Mouse (Mus musculus): ENCODE data around the gene Plcb4. TPM values are rescaled to one million over a fixed set of nuclear protein-coding genes. Genes with fewer than 3 reads are reported as not detected.
"Not testable (repeated sequence)": the region's sequence is repeated elsewhere in the genome, so short reads cannot be mapped to it uniquely, and the experiment has no call there.

The Plcb4 gene
- total and polyA plus RNA-seq, 2 experiments from 2014 or later = 31.4 to 66.6 TPM

DNA sequence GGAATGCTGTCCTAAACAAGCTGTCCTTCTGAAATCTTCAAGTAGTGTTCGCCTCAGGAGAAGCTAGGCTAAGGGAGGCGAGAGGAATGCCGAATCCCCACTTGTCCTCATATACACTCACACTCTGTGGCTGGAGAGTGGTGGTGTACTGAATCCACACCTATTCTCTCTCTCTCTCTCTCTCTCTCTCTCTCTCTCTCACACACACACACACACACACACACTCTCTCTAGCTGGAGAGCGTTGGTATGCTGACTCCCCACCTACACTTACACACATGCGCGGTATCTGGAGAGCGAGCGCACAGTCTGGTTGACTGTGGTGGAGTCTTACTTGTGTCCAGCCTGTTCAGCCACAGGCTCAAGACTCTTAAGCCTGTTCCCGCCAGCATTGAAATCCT, 68.3 kb downstream of the Plcb4 start:
- 87% methylated on average over 9 of the region's 9 CpGs for WGBS
- Histone ChIP-seq H3K4me2 (ENCODE audit: low read depth, low read length, poor library complexity, severe bottlenecking) (no peak overlapping the region), H3K27ac (ENCODE audit: low read depth, low read length) (no peak overlapping the region), H3K4me1 (ENCODE audit: insufficient read depth, low read length) (peaks cover 2% of the 10 kb centered on the region; the same call in 1 of the 2 replicates), H3K27me3 (ENCODE audit: insufficient read depth, low read length) (no peaks in the 10 kb centered on the region), H3K9ac (replicated peaks; ENCODE audit: low read length, poor library complexity, severe bottlenecking) (no peak overlapping the region), H3K4me3 (ENCODE audit: low read depth, low read length) (no peak overlapping the region), H3K9me3 (ENCODE audit: low read length) (no peaks in the 10 kb centered on the region), H3K36me3 (ENCODE audit: insufficient read depth, low read length) (no peaks in the 10 kb centered on the region)
- TF ChIP-seq CTCF (IDR thresholded peaks at IDR 0.05) = no peak
- DNase-seq (ENCODE audit: low spot score) = no peak
- ATAC-seq (ENCODE audit: low FRiP score) = no peak

DNA sequence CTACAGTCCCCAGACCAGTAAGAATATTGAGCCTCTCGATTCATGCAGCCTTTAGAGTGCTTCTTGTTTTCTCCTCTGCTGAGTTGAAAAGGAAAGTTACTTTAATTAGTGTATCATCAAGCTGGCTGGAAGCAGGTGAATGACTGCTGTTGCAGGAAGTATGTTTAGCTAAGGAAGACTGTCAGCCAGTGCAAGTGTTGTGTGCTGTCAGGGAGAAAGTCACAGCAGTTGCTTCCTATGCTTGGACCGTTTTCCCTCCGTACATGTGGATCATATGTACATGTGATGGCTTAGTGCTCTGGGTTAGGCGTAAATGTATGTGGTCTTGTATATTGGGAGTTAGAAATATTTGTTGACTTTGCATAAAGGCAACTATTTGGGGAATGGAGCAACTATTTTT, 69.1 kb downstream of the Plcb4 start:
- H3K27me3 ChIP-seq (ENCODE audit: insufficient read depth, low read length) = no peaks in the 10 kb centered on the region
- H3K4me3 ChIP-seq (ENCODE audit: low read depth, low read length) = no peak overlapping the region
- DNase-seq (ENCODE audit: low spot score) (no peak), ATAC-seq (ENCODE audit: low FRiP score) (no peak)
- H3K27ac ChIP-seq (ENCODE audit: low read depth, low read length) = 0 out of 2 replicates have a peak overlapping the region, but pooled peaks have one; percentile 3
- H3K4me1 ChIP-seq (ENCODE audit: insufficient read depth, low read length) = no peaks in the 10 kb centered on the region; the same call in 1 of the 2 replicates
- no peaks in the 10 kb centered on the region for H3K36me3 ChIP-seq (ENCODE audit: insufficient read depth, low read length)
- H3K9ac ChIP-seq (replicated peaks; ENCODE audit: low read length, poor library complexity, severe bottlenecking) = no peak overlapping the region
- WGBS = 78% methylated on average over 4 of the region's 4 CpGs
- TF ChIP-seq CTCF (IDR thresholded peaks at IDR 0.05) = no peak
- H3K9me3 ChIP-seq (ENCODE audit: low read length) = no peaks in the 10 kb centered on the region
- no peak overlapping the region for H3K4me2 ChIP-seq (ENCODE audit: low read depth, low read length, poor library complexity, severe bottlenecking)

DNA sequence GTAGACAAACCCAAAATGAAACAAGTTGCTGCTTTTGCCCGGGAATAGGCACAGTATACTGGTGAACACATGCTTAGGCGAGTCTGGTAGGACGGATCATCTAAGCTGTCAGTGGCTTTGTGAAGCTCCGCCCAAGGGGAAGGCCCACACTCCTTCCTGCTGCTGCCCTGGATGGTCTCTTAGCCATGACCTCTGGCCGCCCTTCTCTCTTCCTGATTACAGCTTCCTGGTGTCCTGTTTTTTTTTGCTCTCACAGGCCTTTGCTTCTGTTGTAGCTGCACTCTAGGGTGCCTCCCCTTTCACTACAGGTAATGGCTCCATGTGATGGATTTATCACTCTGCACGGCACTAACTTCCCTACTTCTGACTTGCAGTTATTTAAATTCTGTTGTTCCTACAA, 72.8 kb downstream of the Plcb4 start:
- no peaks in the 10 kb centered on the region for H3K27me3 ChIP-seq (ENCODE audit: insufficient read depth, low read length)
- no peak overlapping the region for H3K4me2 ChIP-seq (ENCODE audit: low read depth, low read length, poor library complexity, severe bottlenecking)
- H3K9ac ChIP-seq (replicated peaks; ENCODE audit: low read length, poor library complexity, severe bottlenecking) = no peak overlapping the region
- no peak overlapping the region for H3K27ac ChIP-seq (ENCODE audit: low read depth, low read length)
- ATAC-seq (ENCODE audit: low FRiP score) (no peak), DNase-seq (ENCODE audit: low spot score) (no peak)
- 82% methylated on average over 6 of the region's 6 CpGs for WGBS
- no peak for TF ChIP-seq CTCF (IDR thresholded peaks at IDR 0.05)
- H3K9me3 ChIP-seq (ENCODE audit: low read length) = no peaks in the 10 kb centered on the region
- H3K36me3 ChIP-seq (ENCODE audit: insufficient read depth, low read length) = no peaks in the 10 kb centered on the region
- no peak overlapping the region for H3K4me3 ChIP-seq (ENCODE audit: low read depth, low read length)
- no peaks in the 10 kb centered on the region; the same call in 1 of the 2 replicates for H3K4me1 ChIP-seq (ENCODE audit: insufficient read depth, low read length)

DNA sequence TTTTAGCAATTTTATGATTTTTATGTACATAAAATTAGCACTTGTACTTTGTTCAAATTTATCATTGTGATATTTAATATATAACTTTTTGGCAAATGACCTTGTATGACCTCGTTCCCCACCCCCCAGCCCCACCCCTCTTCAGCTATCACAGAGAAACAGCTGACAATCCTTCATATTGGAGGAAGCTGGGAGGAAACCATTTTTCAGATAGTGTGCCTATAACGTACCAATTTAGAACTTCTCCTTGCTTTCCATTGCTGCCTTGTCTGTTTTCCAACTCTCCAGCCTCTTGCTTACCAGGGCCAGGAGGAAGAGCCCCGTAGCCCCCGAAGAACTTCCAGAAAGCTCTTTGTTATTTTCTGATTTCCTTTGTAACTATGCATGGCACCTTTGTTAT, 73.8 kb downstream of the Plcb4 start:
- no peak overlapping the region for H3K9ac ChIP-seq (replicated peaks; ENCODE audit: low read length, poor library complexity, severe bottlenecking)
- no peaks in the 10 kb centered on the region for H3K36me3 ChIP-seq (ENCODE audit: insufficient read depth, low read length)
- H3K9me3 ChIP-seq (ENCODE audit: low read length) = no peaks in the 10 kb centered on the region
- no peak for TF ChIP-seq CTCF (IDR thresholded peaks at IDR 0.05)
- ATAC-seq (ENCODE audit: low FRiP score) (no peak), DNase-seq (ENCODE audit: low spot score) (no peak)
- 76% methylated on average over 4 of the region's 4 CpGs for WGBS
- H3K27me3 ChIP-seq (ENCODE audit: insufficient read depth, low read length) = no peaks in the 10 kb centered on the region
- no peak overlapping the region for H3K4me3 ChIP-seq (ENCODE audit: low read depth, low read length)
- H3K27ac ChIP-seq (ENCODE audit: low read depth, low read length) = no peak overlapping the region
- no peaks in the 10 kb centered on the region; the same call in 1 of the 2 replicates for H3K4me1 ChIP-seq (ENCODE audit: insufficient read depth, low read length)
- H3K4me2 ChIP-seq (ENCODE audit: low read depth, low read length, poor library complexity, severe bottlenecking) = no peak overlapping the region

DNA sequence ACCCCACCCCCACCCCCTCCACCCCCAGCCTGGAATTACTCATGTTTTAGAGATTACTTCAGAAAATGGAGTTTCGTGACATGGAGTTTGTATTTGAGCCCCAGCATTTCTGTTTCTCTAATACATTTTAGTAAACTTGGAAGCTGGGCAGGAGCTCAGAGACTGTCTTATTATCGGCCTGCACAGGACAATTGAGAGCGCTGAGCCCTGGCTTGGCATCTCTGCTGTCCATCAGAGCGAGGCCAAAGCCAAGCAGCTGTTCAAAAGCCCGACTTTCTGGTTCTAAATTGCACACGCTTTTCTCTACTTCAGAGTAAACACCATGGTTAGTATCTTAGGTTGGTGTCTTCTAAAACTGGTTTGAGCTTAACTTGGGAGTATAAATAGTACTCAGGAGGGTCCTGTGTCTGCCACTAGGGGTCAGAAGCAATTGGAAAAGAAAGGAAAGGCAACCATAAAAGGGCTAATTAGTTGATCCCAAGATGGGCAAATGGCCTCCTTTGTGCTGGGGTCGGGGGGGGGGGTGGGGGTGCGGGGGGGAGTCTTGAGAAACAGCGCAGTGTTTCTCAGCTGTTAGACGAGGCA, 75.2 kb downstream of the Plcb4 start:
- no peak for ATAC-seq (ENCODE audit: low FRiP score)
- WGBS = 37% methylated on average over 10 of the region's 10 CpGs

DNA sequence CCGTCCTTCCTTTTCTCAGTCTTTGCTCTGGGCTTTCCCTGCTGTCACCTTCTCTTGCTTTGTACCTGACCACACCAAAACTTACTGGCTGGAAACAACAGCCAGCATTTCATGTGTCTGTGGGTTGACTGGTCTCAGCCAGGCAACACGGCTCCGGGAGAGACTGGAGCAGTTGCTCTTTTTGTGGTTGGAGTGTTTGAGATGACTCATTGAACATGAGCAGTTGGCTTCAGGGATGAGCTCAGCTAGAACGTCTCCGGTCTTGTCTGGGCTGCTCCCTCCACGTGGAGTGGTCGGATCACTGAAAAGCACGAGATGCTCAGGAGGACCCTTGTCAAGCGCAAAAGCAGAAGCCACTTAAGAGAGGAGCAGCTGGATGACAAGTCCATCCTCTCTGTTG, 78.7 kb downstream of the Plcb4 start:
- no peaks in the 10 kb centered on the region for H3K27me3 ChIP-seq (ENCODE audit: insufficient read depth, low read length)
- no peak overlapping the region for H3K27ac ChIP-seq (ENCODE audit: low read depth, low read length)
- no peaks in the 10 kb centered on the region for H3K4me1 ChIP-seq (ENCODE audit: insufficient read depth, low read length)
- H3K36me3 ChIP-seq (ENCODE audit: insufficient read depth, low read length) = no peaks in the 10 kb centered on the region
- H3K9me3 ChIP-seq (ENCODE audit: low read length) = no peaks in the 10 kb centered on the region
- WGBS = 90% methylated on average over 9 of the region's 9 CpGs
- DNase-seq (ENCODE audit: low spot score) = no peak
- no peak overlapping the region for H3K4me3 ChIP-seq (ENCODE audit: low read depth, low read length)
- no peak overlapping the region for H3K9ac ChIP-seq (replicated peaks; ENCODE audit: low read length, poor library complexity, severe bottlenecking)
- no peak overlapping the region for H3K4me2 ChIP-seq (ENCODE audit: low read depth, low read length, poor library complexity, severe bottlenecking)
- ATAC-seq (ENCODE audit: low FRiP score) = no peak
- no peak for TF ChIP-seq CTCF (IDR thresholded peaks at IDR 0.05)

More for the DNA sequence above, 75.2 kb downstream of the Plcb4 start:
- H3K4me1 ChIP-seq (ENCODE audit: insufficient read depth, low read length) = no peaks in the 10 kb centered on the region
- H3K4me2 ChIP-seq (ENCODE audit: low read depth, low read length, poor library complexity, severe bottlenecking) = no peak overlapping the region
- no peaks in the 10 kb centered on the region for H3K27me3 ChIP-seq (ENCODE audit: insufficient read depth, low read length)
- no peaks in the 10 kb centered on the region for H3K9me3 ChIP-seq (ENCODE audit: low read length)
- no peaks in the 10 kb centered on the region for H3K36me3 ChIP-seq (ENCODE audit: insufficient read depth, low read length)
- no peak overlapping the region for H3K27ac ChIP-seq (ENCODE audit: low read depth, low read length)
- peak; percentile 67 for TF ChIP-seq CTCF (IDR thresholded peaks at IDR 0.05)
- H3K9ac ChIP-seq (replicated peaks; ENCODE audit: low read length, poor library complexity, severe bottlenecking) = no peak overlapping the region
- DNase-seq (ENCODE audit: low spot score) = peak; percentile 44
- no peak overlapping the region for H3K4me3 ChIP-seq (ENCODE audit: low read depth, low read length)

DNA sequence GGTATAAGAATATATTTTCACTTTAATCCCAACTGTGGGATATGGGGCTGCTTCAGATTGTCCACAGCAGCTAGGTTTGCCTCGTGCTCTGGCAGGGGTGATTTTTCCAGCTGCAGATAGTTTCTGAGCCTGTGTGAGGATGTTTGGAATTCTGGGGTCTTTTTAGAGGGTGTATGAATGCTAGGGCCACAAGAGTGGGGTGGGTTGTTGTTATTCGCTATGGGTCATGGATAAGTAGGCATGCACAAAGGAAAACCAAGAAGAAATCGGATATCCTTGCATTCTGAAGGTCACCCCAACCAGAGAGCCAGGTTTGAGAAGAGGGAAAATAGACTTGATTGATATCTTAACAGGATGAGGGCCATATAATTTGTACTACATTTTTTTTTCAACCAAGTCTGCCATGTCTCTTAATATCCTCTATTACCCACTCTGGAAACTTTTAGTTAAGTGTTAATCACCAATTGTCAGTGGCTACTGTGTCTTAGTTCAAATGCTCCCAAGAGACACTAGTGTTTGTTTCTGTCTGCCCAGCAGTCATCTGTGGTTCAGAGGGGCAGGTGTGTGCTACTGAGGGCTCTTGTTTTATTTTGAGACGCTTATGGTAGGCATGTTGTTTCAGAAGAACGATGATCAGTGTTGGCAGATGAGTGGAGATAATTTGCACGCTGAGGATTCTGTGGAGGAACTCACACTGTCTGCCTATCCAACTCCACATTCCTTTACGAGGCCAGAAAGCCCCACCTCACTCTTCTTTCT, 79.4 kb downstream of the Plcb4 start:
- H3K4me3 ChIP-seq (ENCODE audit: low read depth, low read length); H3K9me3 ChIP-seq (ENCODE audit: low read length); H3K36me3 ChIP-seq (ENCODE audit: insufficient read depth, low read length); H3K27me3 ChIP-seq (ENCODE audit: insufficient read depth, low read length); DNase-seq (ENCODE audit: low spot score); H3K4me1 ChIP-seq (ENCODE audit: insufficient read depth, low read length); H3K9ac ChIP-seq (replicated peaks; ENCODE audit: low read length, poor library complexity, severe bottlenecking); H3K4me2 ChIP-seq (ENCODE audit: low read depth, low read length, poor library complexity, severe bottlenecking); H3K27ac ChIP-seq (ENCODE audit: low read depth, low read length); ATAC-seq (ENCODE audit: low FRiP score): not testable (repeated sequence)
- 84% methylated on average over 7 of the region's 7 CpGs for WGBS
